Mouse (Mus musculus) CH12.LX (cell line): ENCODE measurements around the gene Lsm3. TPM values are rescaled to one million over a fixed set of nuclear protein-coding genes. Genes with fewer than 3 reads are reported as not detected.
A peak's percentile ranks its signal among the peaks of the same experiment; 100 is the strongest.

Source experiments
- DNase-seq: peaks from one replicate; pipeline ENCODE4 v3.0.0-alpha.2; 2013; ENCODE audit errors: extremely low read depth
- H3K27ac ChIP-seq: 2 replicates; pipeline ENCODE4 v1.5.1; 2012; ENCODE audit warnings: low read depth, mild to moderate bottlenecking, control low read depth, moderate library complexity; ENCODE audit not compliant: insufficient read depth
- H3K27me3 ChIP-seq: replicated peaks from 2 replicates; pipeline ENCODE3; 2012; ENCODE audit warnings: inconsistent platforms
- H3K36me3 ChIP-seq, 2 experiments: replicated peaks in 1 of 2; 2 replicates each; pipeline versions ENCODE3 to v1.6.1; 2012; ENCODE audit warnings: inconsistent platforms in 1 of 2, low read length in 1 of 2, mild to moderate bottlenecking in 1 of 2, mixed read lengths in 1 of 2, moderate library complexity in 1 of 2; ENCODE audit not compliant: control insufficient read depth in 1 of 2, insufficient read depth in 1 of 2
- H3K4me1 ChIP-seq, 2 experiments: 2 replicates each; pipeline ENCODE4 v1.6.1; 2012; ENCODE audit warnings: inconsistent platforms in 1 of 2, moderate library complexity in 1 of 2; ENCODE audit not compliant: insufficient read depth in 2 of 2, control insufficient read depth in 1 of 2
- H3K4me2 ChIP-seq: 2 replicates; pipeline ENCODE4 v1.6.1; 2012; ENCODE audit warnings: low read depth, mild to moderate bottlenecking, control low read depth; ENCODE audit not compliant: poor library complexity, insufficient read depth, severe bottlenecking
- H3K4me3 ChIP-seq, 3 experiments: fragments of 150-350 bp in 1 of 3; sonication (generic) in 1 of 3; replicated peaks in 1 of 3; 2 replicates each; pipeline versions ENCODE3 to v1.5.1; 2011 to 2012; ENCODE audit warnings: low read depth in 2 of 3, low read length in 2 of 3, mild to moderate bottlenecking in 2 of 3, moderate library complexity in 2 of 3, control low read depth in 1 of 3, improper control_type of control experiment in 1 of 3, inconsistent platforms in 1 of 3, mixed read lengths in 1 of 3; ENCODE audit not compliant: poor library complexity in 1 of 3
- H3K79me2 ChIP-seq: replicated peaks from 2 replicates; pipeline ENCODE4 v1.6.1; 2012; ENCODE audit warnings: mild to moderate bottlenecking, moderate library complexity; ENCODE audit not compliant: control insufficient read depth, poor library complexity, insufficient read depth, severe bottlenecking; ENCODE audit errors: extremely low read depth
- H3K9ac ChIP-seq: 2 replicates; pipeline ENCODE4 v1.6.1; 2012; ENCODE audit warnings: low read depth, mild to moderate bottlenecking, control low read depth, moderate library complexity; ENCODE audit not compliant: insufficient read depth
- H3K9me3 ChIP-seq: replicated peaks from 2 replicates; pipeline ENCODE3; 2012; ENCODE audit warnings: low read length, inconsistent platforms, mixed read lengths
- BHLHE40 ChIP-seq: IDR thresholded peaks from 2 replicates; pipeline ENCODE4 v1.6.1; 2011; ENCODE audit warnings: mild to moderate bottlenecking, low read depth, low read length, improper control_type of control experiment
- CHD1 ChIP-seq: IDR thresholded peaks from 2 replicates; pipeline ENCODE4 v1.6.1; 2012; ENCODE audit warnings: low read depth, low read length, improper control_type of control experiment, inconsistent platforms
- CHD2 ChIP-seq: IDR thresholded peaks from 2 replicates; pipeline ENCODE4 v1.6.1; 2011; ENCODE audit warnings: low read length, improper control_type of control experiment
- CTCF ChIP-seq, 2 experiments: IDR thresholded peaks in 1 of 2; conservative IDR thresholded peaks in 1 of 2; 2 replicates each; pipeline ENCODE4 v1.5.1; 2011 to 2012; ENCODE audit warnings: low read depth in 2 of 2, low read length in 2 of 2, improper control_type of control experiment in 1 of 2, inconsistent platforms in 1 of 2, mild to moderate bottlenecking in 1 of 2, moderate library complexity in 1 of 2
- E2F4 ChIP-seq: IDR thresholded peaks from 2 replicates; pipeline ENCODE4 v1.6.1; 2011; ENCODE audit warnings: low read depth, low read length, improper control_type of control experiment; ENCODE audit not compliant: insufficient replicate concordance
- ELF1 ChIP-seq: IDR thresholded peaks from 2 replicates; pipeline ENCODE4 v1.6.1; 2014; ENCODE audit warnings: low read depth, mild to moderate bottlenecking, inconsistent platforms, low read length, improper control_type of control experiment
- EP300 ChIP-seq: IDR thresholded peaks from 2 replicates; pipeline ENCODE4 v1.6.1; 2011; ENCODE audit warnings: low read length, improper control_type of control experiment
- ETS1 ChIP-seq: conservative IDR thresholded peaks from 2 replicates; pipeline ENCODE4 v1.6.1; 2012; ENCODE audit warnings: low read depth, mild to moderate bottlenecking, inconsistent platforms, low read length, improper control_type of control experiment, moderate library complexity
- GABPA ChIP-seq: IDR thresholded peaks from 2 replicates; pipeline ENCODE4 v1.6.1; 2012; ENCODE audit warnings: low read depth, low read length, improper control_type of control experiment, inconsistent platforms; ENCODE audit not compliant: insufficient replicate concordance
- HCFC1 ChIP-seq: IDR thresholded peaks from 2 replicates; pipeline ENCODE4 v1.6.1; 2012; ENCODE audit warnings: low read depth, mild to moderate bottlenecking, inconsistent platforms, low read length, improper control_type of control experiment
- IRF4 ChIP-seq: IDR thresholded peaks from 2 replicates; pipeline ENCODE4 v1.6.1; 2014; ENCODE audit warnings: low read depth, mild to moderate bottlenecking, inconsistent platforms, low read length, improper control_type of control experiment
- JUN ChIP-seq: IDR thresholded peaks from 2 replicates; pipeline ENCODE4 v1.6.1; 2011; ENCODE audit warnings: low read depth, mild to moderate bottlenecking, low read length, improper control_type of control experiment, moderate library complexity; ENCODE audit not compliant: insufficient read depth
- JUND ChIP-seq: conservative IDR thresholded peaks from 2 replicates; pipeline ENCODE4 v1.6.1; 2011; ENCODE audit warnings: low read depth, low read length, improper control_type of control experiment
- KAT2A ChIP-seq: IDR thresholded peaks from 2 replicates; pipeline ENCODE4 v1.6.1; 2012; ENCODE audit warnings: low read length, improper control_type of control experiment, inconsistent platforms; ENCODE audit not compliant: insufficient replicate concordance
- MAFK ChIP-seq: IDR thresholded peaks from 2 replicates; pipeline ENCODE4 v1.6.1; 2011; ENCODE audit warnings: low read length, improper control_type of control experiment; ENCODE audit not compliant: insufficient replicate concordance
- MAX ChIP-seq: IDR thresholded peaks from 2 replicates; pipeline ENCODE4 v1.6.1; 2011; ENCODE audit warnings: low read length, improper control_type of control experiment
- MAZ ChIP-seq: IDR thresholded peaks from 2 replicates; pipeline ENCODE4 v1.6.1; 2012; ENCODE audit warnings: low read depth, mild to moderate bottlenecking, inconsistent platforms, low read length, improper control_type of control experiment, moderate library complexity
- MEF2A ChIP-seq: IDR thresholded peaks from 2 replicates; pipeline ENCODE4 v1.6.1; 2014; ENCODE audit warnings: low read depth, mild to moderate bottlenecking, inconsistent platforms, low read length, improper control_type of control experiment, borderline replicate concordance
- MXI1 ChIP-seq: IDR thresholded peaks from 2 replicates; pipeline ENCODE4 v1.6.1; 2011; ENCODE audit warnings: mild to moderate bottlenecking, low read depth, low read length, improper control_type of control experiment
- MYC ChIP-seq: IDR thresholded peaks from 2 replicates; pipeline ENCODE4 v1.6.1; 2011; ENCODE audit warnings: low read depth, mild to moderate bottlenecking, improper control_type of control experiment, low read length
- NELFE ChIP-seq: IDR thresholded peaks from 2 replicates; pipeline ENCODE4 v1.6.1; 2011; ENCODE audit warnings: low read depth, low read length, improper control_type of control experiment
- NRF1 ChIP-seq: IDR thresholded peaks from 2 replicates; pipeline ENCODE4 v1.6.1; 2014; ENCODE audit warnings: low read depth, mild to moderate bottlenecking, inconsistent platforms, low read length, improper control_type of control experiment, moderate library complexity
- PAX5 ChIP-seq: IDR thresholded peaks from 2 replicates; pipeline ENCODE4 v1.6.1; 2012; ENCODE audit warnings: low read length, inconsistent platforms, mixed read lengths
- POLR2A ChIP-seq: IDR thresholded peaks from 2 replicates; pipeline ENCODE4 v1.6.1; 2011; ENCODE audit warnings: low read depth, mild to moderate bottlenecking, improper control_type of control experiment, low read length
- POLR2AphosphoS2 ChIP-seq: IDR thresholded peaks from 2 replicates; pipeline ENCODE4 v1.6.1; 2011; ENCODE audit warnings: low read depth, low read length, improper control_type of control experiment
- RAD21 ChIP-seq: IDR thresholded peaks from 2 replicates; pipeline ENCODE4 v1.6.1; 2011; ENCODE audit warnings: low read depth, mild to moderate bottlenecking, low read length, improper control_type of control experiment, moderate library complexity
- RCOR1 ChIP-seq: conservative IDR thresholded peaks from 2 replicates; pipeline ENCODE4 v1.6.1; 2012; ENCODE audit warnings: low read depth, mild to moderate bottlenecking, inconsistent platforms, low read length, improper control_type of control experiment
- SIN3A ChIP-seq: IDR thresholded peaks from 2 replicates; pipeline ENCODE4 v1.6.1; 2012; ENCODE audit warnings: low read length, improper control_type of control experiment, inconsistent platforms
- SMC3 ChIP-seq: IDR thresholded peaks from 2 replicates; pipeline ENCODE4 v1.6.1; 2011; ENCODE audit warnings: low read depth, low read length, improper control_type of control experiment
- TBP ChIP-seq: conservative IDR thresholded peaks from 2 replicates; pipeline ENCODE4 v1.6.1; 2011; ENCODE audit warnings: low read depth, low read length, improper control_type of control experiment
- TCF12 ChIP-seq: IDR thresholded peaks from 2 replicates; pipeline ENCODE4 v1.6.1; 2014; ENCODE audit warnings: low read depth, mild to moderate bottlenecking, inconsistent platforms, low read length, improper control_type of control experiment
- UBTF ChIP-seq: IDR thresholded peaks from 2 replicates; pipeline ENCODE4 v1.6.1; 2012; ENCODE audit warnings: low read depth, mild to moderate bottlenecking, inconsistent platforms, low read length, improper control_type of control experiment, moderate library complexity
- USF2 ChIP-seq: conservative IDR thresholded peaks from 2 replicates; pipeline ENCODE4 v1.6.1; 2011; ENCODE audit warnings: low read depth, low read length, improper control_type of control experiment
- ZC3H11A ChIP-seq: IDR thresholded peaks from 2 replicates; pipeline ENCODE4 v1.6.1; 2012; ENCODE audit warnings: low read depth, mild to moderate bottlenecking, inconsistent platforms, low read length, improper control_type of control experiment
- ZKSCAN1 ChIP-seq: IDR thresholded peaks from 2 replicates; pipeline ENCODE4 v1.6.1; 2012; ENCODE audit warnings: low read depth, inconsistent platforms, low read length, improper control_type of control experiment, borderline replicate concordance
- ZMIZ1 ChIP-seq: IDR thresholded peaks from 2 replicates; pipeline ENCODE4 v1.6.1; 2012; ENCODE audit warnings: low read depth, mild to moderate bottlenecking, inconsistent platforms, low read length, improper control_type of control experiment
- ZNF384 ChIP-seq: IDR thresholded peaks from 2 replicates; pipeline ENCODE4 v1.6.1; 2012; ENCODE audit warnings: low read depth, low read length, improper control_type of control experiment, inconsistent platforms
- dilution Hi-C: fragments of 300-500 bp; cut with MboI; formaldehyde crosslinking; loops from 2 replicates; pipeline ENCODE4 v1.14.3; 2020; ENCODE audit warnings: low sequenced_read_pairs; ENCODE audit not compliant: extremely low pct_unique_long_range_greater_than_20kb, extremely low pct_ligation_motif_present
- in situ Hi-C: fragments of 300-500 bp; cut with MboI; formaldehyde crosslinking; loops from 3 replicates; pipeline ENCODE4 v1.14.3; 2019; ENCODE audit warnings: low sequenced_read_pairs, low pct_ligation_motif_present, low pct_unique_long_range_greater_than_20kb, mixed read lengths
- polyA plus RNA-seq: library from polyadenylated mRNA; unstranded; fragments of >175 nt; gene quantifications from 2 replicates; pipeline ENCODE4 v1.2.1, GENCODE M21; 2012; ENCODE audit warnings: low read depth; ENCODE audit not compliant: insufficient read length
- total RNA-seq, 2 experiments: library from RNA; depleted of rRNA; stranded (reverse); fragments of 300-350 nt in 1 of 2; fragments of >200 nt in 1 of 2; gene quantifications; 2 replicates each; pipeline ENCODE4 v1.2.3; 2012 to 2014

The Lsm3 gene
- total RNA-seq (2012; rRNA removed) (148 and 195 TPM in 2 replicates), total RNA-seq (2014; rRNA removed) (509 and 526 TPM in 2 replicates), polyA plus RNA-seq (248 and 258 TPM in 2 replicates)

DNA sequence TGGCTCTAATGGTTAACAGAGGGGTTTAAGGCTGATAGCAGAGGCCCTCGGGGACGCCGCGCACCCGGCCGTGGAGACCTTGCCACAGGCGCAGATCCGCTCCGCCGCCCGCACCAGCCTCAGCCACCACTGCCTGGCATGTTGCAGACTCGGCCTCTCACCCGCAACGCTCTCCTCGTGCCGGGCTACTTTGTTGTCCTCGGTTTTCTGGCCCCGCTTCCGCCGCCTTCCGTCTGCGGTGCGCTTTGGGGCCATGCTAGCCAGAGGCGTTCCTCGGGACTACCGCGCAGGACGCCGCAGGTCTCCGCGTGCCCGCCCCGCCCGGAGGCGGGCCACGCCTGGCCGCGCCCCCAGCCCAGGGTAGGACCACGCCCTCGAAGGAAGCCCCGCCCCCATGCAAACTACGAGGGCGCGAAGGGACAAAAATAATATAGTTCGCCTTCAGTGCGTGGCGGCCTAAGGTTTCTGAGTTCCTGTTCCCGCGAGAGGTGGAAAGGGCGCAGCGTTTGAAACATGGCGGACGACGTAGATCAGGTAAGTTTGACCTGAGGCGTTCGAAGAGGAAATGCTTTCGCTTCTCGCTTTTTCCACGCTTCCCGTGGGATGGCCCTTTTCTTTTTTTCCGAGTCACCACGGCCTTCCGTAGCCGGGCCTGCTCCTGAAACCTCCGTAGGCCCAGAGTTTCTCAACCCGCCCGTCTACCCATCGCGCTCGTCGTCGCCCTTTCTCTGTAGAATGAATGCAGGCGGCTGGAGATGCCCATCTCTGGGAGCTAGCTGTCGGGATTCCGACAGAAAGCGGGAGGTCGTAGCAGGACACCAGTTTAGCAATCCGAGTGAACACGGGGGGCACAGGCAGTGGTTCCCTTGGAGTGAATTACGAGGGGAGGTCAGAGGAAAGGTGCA lies at the start of gene Lsm3, which contains the start of gene Xpc:
Gene Lsm3, plus strand, starts transcription at position 384 of the 905 bp plus-strand sequence.
Gene Xpc, minus strand, starts transcription at position 344 of the 905 bp plus-strand sequence.
- H3K4me1 ChIP-seq = peaks cover 0 to 25% of the 10 kb centered on the region in 2 experiments; a peak in 2 of 4 replicates
- peak; percentile 96 for DNase-seq
- peaks cover 28 to 40% of the 10 kb centered on the region in 2 experiments for H3K36me3 ChIP-seq
- peak within 1 kb of the TSS; percentile 85 for H3K9ac ChIP-seq
- no peaks in the 10 kb centered on the region for H3K27me3 ChIP-seq
- H3K9me3 ChIP-seq = no peaks in the 10 kb centered on the region
- H3K27ac ChIP-seq = no peak within 1 kb of the TSS
- H3K4me3 ChIP-seq = peak within 1 kb of the TSS; percentile 76 to 93 (median 88)
- dilution Hi-C loops = no loop called here
- H3K79me2 ChIP-seq = peaks cover 13% of the 10 kb centered on the region
- in situ Hi-C loops = loop anchor here (5.0 kb wide), 1 partner anchor 232 kb away; no protein-coding TSS in a partner anchor
- peak within 1 kb of the TSS; percentile 72 for H3K4me2 ChIP-seq
- 0 out of 2 replicates have a peak, but pooled peaks have one; percentile 46 for TF ChIP-seq POLR2AphosphoS2
- peak; percentile 50; the same call in 1 of the 2 replicates for TF ChIP-seq BHLHE40
- TF ChIP-seq KAT2A = peak; percentile 81; the same call in 1 of the 2 replicates
- peak; percentile 89 for TF ChIP-seq TCF12
- TF ChIP-seq NRF1 = peak; percentile 63
- no peak for TF ChIP-seq ZNF384
- TF ChIP-seq CTCF (conservative IDR thresholded peaks at IDR 0.05 in 1 of 2, IDR thresholded peaks at IDR 0.05 in 1 of 2; ENCODE audit: low read depth in 2 of 2, low read length in 2 of 2) = no peak
- TF ChIP-seq MAZ = peak; percentile 72
- no peak for TF ChIP-seq GABPA
- peak; percentile 76; the same call in 1 of the 2 replicates for TF ChIP-seq UBTF
- no peak for TF ChIP-seq EP300
- no peak for TF ChIP-seq CHD1
- no peak for TF ChIP-seq MAFK
- peak; percentile 85 for TF ChIP-seq MXI1
- TF ChIP-seq ETS1 = no peak; the same call in 1 of the 2 replicates
- TF ChIP-seq SMC3 = no peak
- peak; percentile 86 for TF ChIP-seq ELF1
- no peak for TF ChIP-seq RAD21
- TF ChIP-seq SIN3A = peak; percentile 91
- TF ChIP-seq POLR2A = peak; percentile 92
- TF ChIP-seq IRF4 = peak; percentile 59; the same call in 1 of the 2 replicates
- TF ChIP-seq ZKSCAN1 = no peak
- peak; percentile 82 for TF ChIP-seq MEF2A
- TF ChIP-seq ZC3H11A = no peak
- peak; percentile 90 for TF ChIP-seq HCFC1
- TF ChIP-seq CHD2 = peak; percentile 100
- TF ChIP-seq MYC = peak; percentile 92; the same call in 1 of the 2 replicates
- peak; percentile 86 for TF ChIP-seq ZMIZ1
- no peak for TF ChIP-seq JUN
- TF ChIP-seq NELFE = peak; percentile 94
- no peak for TF ChIP-seq JUND
- TF ChIP-seq MAX = peak; percentile 86
- peak; percentile 89; the same call in 1 of the 2 replicates for TF ChIP-seq E2F4
- TF ChIP-seq RCOR1 = no peak
- TF ChIP-seq TBP = peak; percentile 89
- TF ChIP-seq USF2 = no peak
- TF ChIP-seq PAX5 = no peak
